Mouse (Mus musculus) lung, postnatal 14 days (tissue): Measurements from ENCODE around the gene Ambra1.

Experiments used
- DNase-seq: peaks from one replicate; pipeline ENCODE4 v3.0.0; 2021

Gene Ambra1

DNA sequence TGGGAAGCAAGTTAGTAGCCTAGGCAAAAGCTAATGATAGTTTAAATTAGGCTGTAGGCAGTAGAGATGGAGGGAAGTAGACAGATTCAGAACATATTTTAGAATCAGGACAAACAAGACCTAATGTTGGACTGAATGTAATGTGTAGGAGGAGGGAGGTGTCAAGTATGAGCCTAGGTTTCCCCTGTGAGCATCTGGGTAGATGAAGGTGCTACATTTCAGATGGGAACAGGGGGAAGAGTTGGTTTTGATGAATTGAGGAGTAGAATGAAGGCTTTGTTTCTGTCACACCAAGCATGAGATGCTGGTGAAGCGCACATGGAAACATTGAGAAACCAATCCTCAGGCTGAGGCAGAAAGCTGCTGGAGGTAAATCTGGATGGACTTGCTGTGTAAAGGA, 9.7 kb downstream of the Ambra1 start:
- DNase-seq, result no peak

DNA sequence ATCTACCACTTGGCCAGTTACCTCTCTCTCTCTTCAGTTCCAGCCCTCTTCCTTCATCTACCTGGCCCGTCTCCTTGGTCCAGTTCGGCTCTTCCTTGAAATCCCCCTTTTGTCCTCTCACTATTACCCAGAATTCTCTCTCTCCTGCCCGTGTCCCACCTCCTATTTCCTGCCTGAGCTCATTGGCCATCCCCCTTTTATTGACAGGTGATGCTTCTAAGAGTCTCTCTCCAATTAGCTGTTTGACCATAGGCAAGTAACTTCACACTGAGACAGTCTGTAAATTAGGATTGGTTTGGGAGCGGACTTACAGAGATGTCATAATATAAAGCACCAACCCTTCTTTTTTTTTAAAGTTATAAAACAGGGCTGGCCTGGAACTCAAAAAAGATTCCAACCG, 14.8 kb downstream of the Ambra1 start:
- no peak for DNase-seq

DNA sequence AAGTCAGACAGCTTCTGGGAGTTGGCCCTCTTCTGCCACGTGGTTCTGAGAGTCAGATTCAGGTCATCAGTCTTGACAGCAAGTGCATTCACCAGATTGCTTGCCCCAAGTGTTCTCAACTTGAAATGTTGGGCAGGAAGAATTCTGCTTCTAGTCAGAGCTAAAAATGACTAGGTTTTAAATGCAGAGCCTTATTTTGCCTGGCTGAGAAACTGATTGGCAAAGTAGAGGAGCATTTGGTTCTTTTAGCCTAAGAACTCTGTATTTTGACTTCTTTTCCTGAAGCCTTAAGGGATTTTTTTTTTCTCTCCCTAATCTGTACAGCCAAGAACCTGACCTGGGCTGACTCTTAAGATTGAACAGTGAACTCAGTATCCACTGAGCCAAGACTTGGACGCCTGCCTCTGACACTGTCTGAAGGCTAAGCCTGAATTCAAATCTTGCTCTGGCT, 19.9 kb downstream of the Ambra1 start:
- DNase-seq, result peak; percentile 39

DNA sequence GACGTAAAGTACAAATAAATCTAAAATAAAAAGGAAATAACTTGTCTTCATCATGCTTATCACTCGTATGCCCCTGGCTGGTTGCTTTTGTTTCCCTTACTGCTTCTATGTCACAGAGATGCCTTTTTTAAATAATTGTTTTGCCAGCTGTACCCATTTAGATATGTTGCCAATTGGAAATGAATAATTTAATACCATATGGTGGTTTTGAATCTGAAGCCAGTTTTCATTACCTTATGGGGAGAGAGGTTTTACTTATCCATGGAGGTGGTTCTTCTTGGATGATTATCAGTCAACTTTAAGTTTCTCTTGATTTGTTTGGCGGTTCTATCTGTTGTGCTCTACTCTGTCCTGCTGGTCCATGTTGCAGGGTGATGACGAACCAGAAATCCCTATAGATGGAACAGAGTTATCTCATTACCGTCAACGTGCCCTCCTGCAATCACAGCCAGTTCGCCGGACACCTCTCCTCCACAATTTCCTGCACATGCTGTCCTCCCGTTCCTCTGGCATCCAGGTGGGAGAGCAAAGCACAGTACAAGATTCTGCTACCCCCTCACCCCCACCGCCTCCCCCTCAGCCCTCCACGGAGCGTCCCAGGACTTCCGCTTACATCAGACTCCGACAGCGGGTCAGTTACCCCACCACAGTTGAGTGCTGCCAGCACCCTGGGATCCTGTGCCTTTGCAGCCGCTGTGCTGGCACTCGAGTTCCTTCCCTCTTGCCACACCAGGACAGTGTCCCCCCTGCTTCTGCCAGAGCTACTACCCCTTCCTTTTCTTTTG, 42.2 kb downstream of the Ambra1 start:
- DNase-seq, result no peak

DNA sequence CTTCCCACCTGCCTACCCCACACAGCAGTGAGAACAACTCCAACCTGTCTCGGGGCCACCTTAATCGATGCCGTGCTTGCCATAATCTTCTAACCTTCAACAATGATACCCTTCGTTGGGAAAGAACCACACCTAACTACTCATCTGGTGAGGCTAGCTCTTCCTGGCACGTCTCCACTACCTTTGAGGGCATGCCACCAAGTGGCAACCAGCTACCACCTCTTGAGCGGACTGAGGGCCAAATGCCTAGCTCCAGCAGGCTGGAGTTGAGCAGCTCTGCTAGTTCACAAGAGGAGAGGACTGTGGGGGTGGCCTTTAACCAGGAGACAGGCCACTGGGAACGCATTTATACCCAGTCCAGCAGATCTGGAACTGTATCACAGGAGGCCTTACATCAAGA, 43.4 kb downstream of the Ambra1 start:
- no peak for DNase-seq

DNA sequence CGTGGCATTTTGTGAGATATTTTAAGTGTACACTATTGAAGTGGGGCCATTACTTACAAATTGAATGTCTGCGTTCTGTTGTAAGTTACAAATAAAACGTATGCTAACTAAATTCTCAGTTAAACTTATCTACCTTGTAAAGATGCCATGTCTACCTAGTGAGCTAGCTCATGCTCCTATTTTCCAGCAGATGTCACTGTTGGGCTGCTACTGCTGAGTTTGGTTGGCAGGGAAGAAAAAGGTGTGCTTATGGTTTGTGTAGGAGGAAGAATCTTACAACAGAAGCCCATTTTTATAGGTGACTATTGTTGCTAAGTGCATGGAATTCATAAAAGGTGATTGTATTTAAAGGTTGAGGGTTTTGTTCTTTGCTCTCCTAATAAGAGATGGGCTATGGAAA, 49.2 kb downstream of the Ambra1 start:
- DNase-seq, result peak; percentile 22

DNA sequence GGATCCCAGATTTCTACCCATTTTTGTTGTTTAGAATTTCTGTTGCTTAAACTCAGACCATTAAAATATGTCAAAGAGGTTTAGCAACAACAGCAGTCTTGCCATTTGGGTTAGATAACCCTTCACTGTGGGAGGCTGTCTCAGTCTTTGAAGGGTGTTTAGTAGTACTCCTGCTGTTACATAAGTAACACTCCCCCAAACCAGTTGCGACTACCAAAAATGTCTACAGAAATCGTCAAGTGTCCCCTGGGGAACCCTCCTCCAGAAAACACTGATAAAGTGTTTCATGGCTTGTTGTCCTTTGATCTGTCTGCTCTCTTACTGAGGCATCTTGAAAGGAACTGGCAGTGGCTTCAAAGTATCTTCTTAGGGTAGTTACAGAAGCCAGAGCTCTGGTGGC, 61.7 kb downstream of the Ambra1 start:
- no peak for DNase-seq

DNA sequence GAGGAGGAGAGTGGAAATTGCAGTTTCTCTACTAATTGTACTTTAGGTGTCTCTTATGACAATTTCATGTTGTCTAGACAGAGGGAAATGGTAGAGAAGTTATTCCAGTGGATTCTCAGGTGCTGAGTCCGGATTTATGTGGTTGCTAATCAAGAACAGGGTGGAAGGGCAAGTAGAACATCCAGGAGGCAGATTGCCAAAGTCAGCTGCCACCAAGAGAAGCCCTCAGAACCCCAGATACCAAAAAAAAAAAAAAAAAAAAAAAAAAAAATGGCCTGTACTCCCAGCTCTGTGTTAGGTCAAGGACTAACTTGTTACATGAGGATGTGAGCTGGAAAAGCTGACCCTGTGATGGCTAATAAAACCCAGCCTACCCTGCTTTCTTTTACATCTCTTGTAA, 62.4 kb downstream of the Ambra1 start:
- DNase-seq, result no peak

DNA sequence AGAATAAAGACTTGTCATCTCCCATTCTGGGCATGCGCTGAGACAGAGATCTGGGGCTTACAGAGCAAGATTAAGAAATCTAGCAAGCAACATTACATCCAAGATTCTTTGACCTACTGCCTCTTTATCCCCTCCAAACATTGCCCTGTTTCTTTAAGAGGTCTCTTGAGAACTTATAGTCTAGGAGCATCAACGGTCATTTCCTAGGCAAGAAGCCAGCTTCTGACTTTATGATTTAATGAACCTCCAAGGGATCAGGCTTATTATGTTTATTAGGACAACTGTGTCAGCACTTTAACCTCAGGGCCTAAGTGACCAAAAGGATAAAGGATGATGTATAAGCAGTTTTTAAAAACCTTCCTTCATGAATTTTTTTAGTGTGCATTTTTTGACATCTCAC, 64.5 kb downstream of the Ambra1 start:
- no peak for DNase-seq

DNA sequence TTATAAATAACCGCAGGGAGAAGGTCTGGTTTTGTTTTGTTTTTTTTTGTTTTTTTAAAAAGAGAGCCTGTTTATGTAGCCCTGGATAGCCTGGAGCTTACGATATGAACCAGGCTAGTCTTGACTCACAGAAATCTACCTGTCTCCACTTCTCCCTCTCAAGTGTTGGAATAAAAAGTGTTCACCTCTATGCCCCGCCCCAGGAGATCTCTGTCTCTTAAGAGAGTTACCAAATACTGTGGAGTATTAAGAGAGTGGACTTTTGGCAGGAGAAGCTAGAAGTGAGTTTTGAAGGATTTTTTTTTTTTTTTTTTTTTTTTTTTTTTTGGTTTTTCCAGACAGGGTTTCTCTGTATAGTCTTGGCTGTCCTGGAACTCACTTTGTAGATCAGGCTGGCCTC, 65.2 kb downstream of the Ambra1 start:
- DNase-seq, result no peak

DNA sequence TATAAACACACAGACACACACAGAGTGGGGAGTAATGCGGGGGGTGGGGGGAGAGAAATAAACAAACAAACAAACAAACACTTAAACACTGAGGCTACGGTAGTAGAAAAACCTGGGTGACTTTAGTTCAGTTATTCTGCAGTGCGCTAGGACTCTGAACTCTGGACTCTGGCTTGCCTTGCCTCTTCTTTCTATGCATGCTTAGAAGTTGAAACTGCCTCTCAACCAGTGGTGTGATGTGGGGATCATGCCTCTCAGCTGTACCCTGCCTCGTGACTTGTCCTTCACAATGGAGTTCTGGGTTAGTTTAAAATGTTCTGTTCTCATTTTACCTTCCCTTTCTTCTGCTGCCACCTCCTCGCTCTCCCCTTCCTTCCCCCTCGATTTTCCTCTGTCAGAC, 81.5 kb downstream of the Ambra1 start:
- DNase-seq, result no peak

DNA sequence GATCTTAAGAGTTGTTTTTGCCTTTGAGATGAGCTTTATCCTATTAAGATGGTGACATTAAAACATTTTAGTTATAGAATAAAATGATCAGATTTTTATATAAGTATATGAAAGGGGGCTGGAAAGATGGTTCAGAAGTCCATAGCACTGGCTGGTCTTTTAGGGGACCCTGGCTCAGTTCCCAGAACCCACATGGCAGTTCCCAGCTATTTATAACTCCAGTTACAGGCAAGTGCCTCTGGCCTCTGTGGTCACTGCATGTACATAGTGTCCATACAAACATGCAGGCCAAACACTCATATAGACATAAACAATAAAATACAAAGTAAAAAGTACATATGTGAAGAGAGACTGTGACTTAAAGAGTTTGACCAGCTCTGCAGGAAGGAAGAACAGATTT, 86.8 kb downstream of the Ambra1 start:
- DNase-seq, result no peak

DNA sequence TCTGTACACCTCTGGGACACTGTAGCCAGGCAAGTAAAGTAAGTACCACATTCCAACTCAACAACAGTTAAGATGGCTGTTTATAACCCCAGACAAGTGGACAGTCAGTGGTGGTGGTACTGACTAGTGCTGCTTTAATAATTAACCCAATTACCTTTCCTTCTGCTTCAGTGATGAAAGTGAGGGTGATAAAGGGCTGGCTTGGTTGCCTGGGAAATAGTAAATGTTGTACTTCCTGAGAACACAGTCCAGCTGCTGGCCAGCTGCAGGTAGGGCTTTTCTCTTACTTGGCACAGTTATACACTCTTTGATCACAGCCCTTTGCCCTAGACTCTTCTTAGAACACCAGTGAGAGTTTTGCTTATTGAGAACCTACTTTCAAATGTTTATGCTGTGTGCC, 102.3 kb downstream of the Ambra1 start:
- no peak for DNase-seq

DNA sequence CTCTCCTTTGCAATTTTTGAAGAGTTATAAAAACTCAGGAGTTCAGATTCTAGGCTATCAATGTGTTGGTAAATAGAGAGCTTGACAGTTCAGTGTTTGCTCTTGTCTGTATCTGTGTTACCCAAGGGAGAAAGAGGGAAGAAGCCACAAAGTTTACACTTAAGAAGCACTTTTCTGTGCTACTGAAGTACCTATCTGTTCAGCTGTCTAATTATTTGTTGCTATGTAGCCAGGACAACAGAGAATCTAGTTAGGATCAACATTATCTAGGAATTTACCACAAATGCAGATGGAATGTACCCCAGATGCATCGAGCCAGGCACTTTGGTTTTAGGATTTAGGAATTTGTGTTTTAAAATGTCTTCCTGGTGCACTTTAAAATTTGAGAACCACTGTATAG, 104.3 kb downstream of the Ambra1 start:
- no peak for DNase-seq

DNA sequence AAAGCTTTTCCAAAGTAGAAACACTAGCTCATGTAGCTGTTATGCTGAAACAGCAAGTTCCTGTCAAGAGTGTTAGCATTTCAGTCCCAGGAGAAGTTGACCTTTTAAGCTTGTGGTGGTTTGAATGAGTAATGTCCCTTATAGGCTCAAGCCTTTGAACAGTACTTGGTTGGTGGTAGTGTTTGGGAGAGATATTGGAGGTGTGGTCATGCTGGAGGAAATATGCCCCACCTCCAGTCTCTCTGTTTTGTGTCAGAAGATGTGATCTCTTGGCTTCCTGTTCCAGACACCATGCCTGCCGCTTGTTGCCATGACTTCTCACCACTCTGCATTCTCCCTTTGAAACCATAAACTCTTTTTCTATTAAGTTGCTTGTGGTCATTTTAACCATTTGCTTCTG, 105.1 kb downstream of the Ambra1 start:
- DNase-seq, result no peak

DNA sequence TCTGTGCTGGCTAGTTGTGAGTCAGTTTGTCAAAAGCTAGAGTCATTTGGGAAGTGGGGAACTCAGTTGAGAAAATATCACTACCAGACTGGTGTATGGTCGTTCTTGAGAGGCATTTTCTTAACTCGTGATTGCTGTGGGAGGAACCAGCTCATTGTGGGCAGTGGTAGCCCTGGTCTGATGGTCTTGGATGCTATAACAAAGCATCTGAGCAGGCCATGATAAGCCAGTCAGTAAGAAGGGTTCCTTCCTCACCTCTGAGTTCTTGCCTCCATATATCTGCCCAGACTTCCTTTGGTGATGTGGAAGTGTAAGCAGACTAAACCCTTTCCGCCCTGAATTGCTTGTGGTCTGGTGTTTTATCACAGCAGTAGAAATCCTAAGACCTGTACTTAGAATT, 105.7 kb downstream of the Ambra1 start:
- no peak for DNase-seq

DNA sequence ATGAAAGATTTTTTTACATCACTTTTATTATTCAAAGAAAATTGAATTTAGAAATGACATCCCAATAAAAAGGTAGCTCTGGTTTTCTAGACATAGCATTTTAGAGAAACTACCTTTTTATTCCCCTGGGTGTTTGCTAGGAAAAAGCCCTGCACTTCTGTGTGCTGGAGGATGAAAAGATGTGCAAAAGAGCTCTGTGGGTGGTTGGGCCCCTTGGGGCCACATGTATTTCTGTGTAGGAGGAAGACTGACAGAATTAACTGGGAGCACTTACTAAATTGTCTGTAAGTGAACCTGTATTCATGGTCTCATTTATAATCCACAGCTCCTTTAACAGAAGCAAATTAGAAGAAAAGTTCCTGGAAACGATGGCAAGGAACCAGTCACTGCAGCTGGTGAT, 114.2 kb downstream of the Ambra1 start:
- no peak for DNase-seq

DNA sequence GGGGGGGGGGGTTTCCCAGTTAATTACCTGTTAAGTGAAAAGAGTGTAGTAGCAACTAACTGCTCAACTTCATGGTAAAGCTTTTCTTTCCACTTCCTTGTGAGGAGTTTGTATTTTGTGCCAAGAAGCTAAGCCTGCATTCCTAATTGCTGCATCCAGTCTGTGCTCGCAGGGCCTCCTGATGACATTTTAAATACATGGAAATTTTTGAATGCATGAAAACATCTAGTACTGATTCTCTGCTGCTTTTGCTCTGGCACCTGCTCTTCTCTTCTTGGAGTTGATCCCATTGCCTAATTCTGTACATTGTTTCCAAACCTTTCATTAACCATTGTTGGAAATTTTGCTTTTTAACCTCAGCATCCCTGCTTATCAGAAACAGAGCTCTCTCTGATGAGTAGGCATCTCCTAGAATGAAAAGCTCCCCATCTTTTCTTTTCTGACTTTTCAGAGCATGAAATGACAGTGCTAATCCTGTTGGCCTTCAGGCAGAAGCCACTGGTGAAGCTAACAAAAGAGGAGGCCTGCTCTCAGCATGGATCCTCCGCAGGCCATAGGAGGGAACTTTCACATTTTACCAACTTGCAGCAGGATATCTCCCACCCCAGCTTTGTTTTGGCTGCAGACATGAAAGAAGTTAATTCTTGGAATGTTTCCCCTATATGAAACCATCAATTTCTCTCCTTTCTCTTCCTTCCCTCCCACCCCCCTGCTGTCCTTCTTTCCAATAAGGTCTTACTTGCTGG, 122.7 kb downstream of the Ambra1 start:
- DNase-seq, result no peak

DNA sequence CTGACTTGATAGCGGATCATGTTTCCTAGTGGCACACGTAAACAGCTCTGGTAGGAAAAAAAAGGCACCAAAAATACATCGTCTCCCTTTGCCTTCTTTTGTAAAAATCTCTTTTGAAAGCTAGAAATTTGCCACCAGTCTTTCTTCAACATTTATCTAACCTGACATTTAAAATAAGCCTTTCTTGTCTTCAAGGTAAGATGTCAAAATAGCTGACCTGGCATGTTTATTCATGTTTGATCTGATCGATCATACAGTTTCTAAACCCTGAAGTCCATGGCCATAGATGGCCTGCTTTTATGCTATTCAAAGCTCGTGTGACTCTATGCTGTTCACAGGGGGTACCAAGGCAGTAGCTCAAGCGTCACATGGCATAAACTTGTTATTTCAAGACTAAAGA, 124.6 kb downstream of the Ambra1 start:
- no peak for DNase-seq

DNA sequence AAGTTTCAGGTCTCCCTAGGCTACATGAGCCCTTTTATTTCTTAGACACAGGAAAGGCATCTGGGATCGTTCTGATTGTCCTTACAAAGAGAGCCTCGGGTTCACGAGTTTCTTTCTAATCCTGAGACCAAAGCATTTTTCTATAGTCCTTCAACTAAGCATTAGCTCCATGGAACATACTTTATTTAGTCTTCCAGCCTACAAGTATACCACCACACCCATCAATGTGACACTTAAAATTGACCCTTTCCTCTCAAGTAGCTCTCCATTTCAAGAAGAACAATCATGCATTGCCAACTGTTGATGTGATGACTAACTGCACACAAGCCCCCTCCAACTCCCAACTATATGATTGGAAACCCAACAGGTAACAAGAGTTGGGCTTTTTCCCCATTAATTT, 127.0 kb downstream of the Ambra1 start:
- DNase-seq, result no peak

DNA sequence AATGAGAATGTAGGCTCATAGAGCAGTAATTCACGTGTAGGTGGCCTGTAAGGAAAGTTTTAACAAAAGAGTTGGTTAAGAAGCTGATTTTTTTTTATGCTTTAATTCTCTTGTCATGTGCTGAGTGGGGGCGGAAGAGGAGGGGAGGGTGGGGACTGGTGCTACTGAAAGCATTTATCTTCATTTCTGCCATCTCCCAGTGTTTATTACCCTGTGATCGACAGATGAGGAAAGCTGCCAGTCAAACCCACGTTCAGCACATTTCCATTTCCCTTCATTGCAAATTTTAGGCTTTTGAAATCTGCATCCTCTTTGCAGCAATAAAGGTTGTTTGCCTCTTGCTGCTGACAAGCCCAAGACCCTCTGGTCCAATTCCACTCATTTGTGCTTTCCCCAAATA, 129.5 kb downstream of the Ambra1 start:
- no peak for DNase-seq

DNA sequence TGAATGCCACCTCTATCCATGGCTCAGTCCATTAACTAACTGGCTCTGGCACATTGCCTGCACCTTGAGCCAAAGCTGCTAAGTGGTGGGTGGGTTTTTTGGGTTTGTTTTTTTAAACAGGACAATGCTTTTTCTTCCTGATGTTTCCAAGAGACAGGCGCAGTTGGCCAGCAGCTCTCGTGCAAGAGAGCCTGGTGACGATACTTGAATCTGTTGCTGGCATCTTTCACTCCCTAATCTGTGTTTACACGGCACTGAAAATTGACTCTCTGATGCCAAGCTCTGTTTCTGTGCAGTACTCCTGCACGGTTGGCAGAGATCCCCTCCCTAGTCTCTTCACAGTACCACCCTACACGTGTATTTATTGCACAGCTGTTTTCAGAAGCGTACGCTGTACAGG, 140.8 kb downstream of the Ambra1 start:
- DNase-seq, result peak; percentile 59

DNA sequence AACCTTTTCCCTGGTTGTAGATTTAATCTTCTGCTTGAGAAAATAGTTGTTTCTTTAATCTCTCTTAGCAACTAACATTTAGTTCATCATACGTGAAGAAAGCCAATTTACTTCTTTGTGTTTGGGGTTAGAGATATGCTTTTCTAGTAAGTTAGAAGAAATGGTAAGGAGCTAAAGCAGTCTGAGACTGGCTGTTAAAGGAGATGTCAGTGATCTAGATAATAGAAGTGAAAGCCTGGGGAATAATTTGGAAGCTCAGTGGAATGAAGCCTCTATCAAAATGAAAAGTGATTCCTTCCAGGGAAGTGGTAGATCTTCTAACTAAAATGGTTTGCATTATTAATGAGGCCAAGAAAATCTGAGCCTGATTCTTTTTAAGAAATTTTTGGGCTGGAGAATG, 141.3 kb downstream of the Ambra1 start:
- DNase-seq, result no peak

DNA sequence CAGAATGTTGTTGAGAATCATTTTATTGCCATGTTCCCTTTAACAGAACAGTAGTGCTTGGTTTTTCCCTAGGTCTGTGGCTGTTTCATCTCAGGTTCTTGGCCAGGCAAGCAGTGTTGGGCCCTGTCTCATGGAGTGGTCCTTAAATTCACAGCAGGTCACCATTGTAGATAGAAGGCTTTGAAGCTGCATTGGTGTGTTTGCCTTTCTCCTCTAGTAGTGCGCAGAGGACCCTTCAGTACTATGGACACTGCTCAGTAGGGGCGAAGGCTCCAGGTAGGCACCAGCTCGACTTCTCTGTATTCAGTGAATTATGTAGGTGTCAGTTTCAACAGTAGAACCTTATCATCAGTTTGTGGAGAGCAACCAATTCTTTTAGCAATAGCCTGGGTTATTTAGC, 142.7 kb downstream of the Ambra1 start:
- no peak for DNase-seq
